Mouse (Mus musculus): ENCODE data around the gene Hspa4.

- no peak for TF ChIP-seq POLR2A (IDR thresholded peaks at IDR 0.05; ENCODE audit: borderline replicate concordance, low read depth, low read length)
- no peak for TF ChIP-seq CTCF (IDR thresholded peaks at IDR 0.05; ENCODE audit: low read depth, low read length)
These were observed 517 bp downstream of the Hspa4 start for GRCm38 (mm10) chr11:53299551-53300329.
